Mouse (Mus musculus) naive thymus-derived CD4-positive, alpha-beta T cell, adult 2 months (primary cell): ENCODE results near the gene Gm14406.
"Not testable (repeated sequence)": the region's sequence is repeated elsewhere in the genome, so short reads cannot be mapped to it uniquely, and the experiment has no call there.

Experiments used
- DNase-seq: peaks from one replicate; pipeline ENCODE4 v3.0.0-alpha.2; 2011; ENCODE audit warnings: low read depth

Gene Gm14406

GRCm38 (mm10) chr2:177577998-177578397, at the start of gene Gm14406:
Gene Gm14406 (minus strand): TSS chr2:177578210.
- not testable (repeated sequence) for DNase-seq

- not testable (repeated sequence) for DNase-seq
Observed at GRCm38 (mm10) chr2:177575141-177575540, 2.9 kb downstream of the Gm14406 start.

- DNase-seq, result not testable (repeated sequence)
Observed at GRCm38 (mm10) chr2:177559365-177559764, 18.6 kb downstream of the Gm14406 start.

- not testable (repeated sequence) for DNase-seq
Observed at GRCm38 (mm10) chr2:177555261-177555660, 22.7 kb downstream of the Gm14406 start.

- DNase-seq, result not testable (repeated sequence)
Observed at GRCm38 (mm10) chr2:177537717-177538116, 40.3 kb downstream of the Gm14406 start.

GRCm38 (mm10) chr2:177537141-177537540, 40.9 kb downstream of the Gm14406 start:
- not testable (repeated sequence) for DNase-seq

- no peak for DNase-seq
Observed at GRCm38 (mm10) chr2:177535876-177536275, 42.1 kb downstream of the Gm14406 start.

- not testable (repeated sequence) for DNase-seq
Observed at GRCm38 (mm10) chr2:177524171-177524570, 53.8 kb downstream of the Gm14406 start.

- not testable (repeated sequence) for DNase-seq
Observed at GRCm38 (mm10) chr2:177523674-177524073, 54.3 kb downstream of the Gm14406 start.

GRCm38 (mm10) chr2:177523061-177523460, 54.9 kb downstream of the Gm14406 start:
- DNase-seq, result no peak

- no peak for DNase-seq
Observed at GRCm38 (mm10) chr2:177520035-177520434, 58.0 kb downstream of the Gm14406 start.
